Mouse (Mus musculus) lung, embryonic 16.5 days (tissue): ENCODE results near the gene Cnnm2. TPM values are rescaled to one million over a fixed set of nuclear protein-coding genes. Genes with fewer than 3 reads are reported as not detected.

Source experiments
- ATAC-seq: fragments of 200-750 bp; cut with Nextera tagmentation; 2 replicates; pipeline ENCODE4 v1.8.0; 2017; ENCODE audit warnings: low read depth, mild to moderate bottlenecking, moderate library complexity
- H3K27ac ChIP-seq: fragments of 300-500 bp; sonication (generic); 2 replicates; pipeline ENCODE4 v1.5.1; 2014; ENCODE audit warnings: mild to moderate bottlenecking, control low read depth, low read length
- H3K27me3 ChIP-seq: fragments of 300-500 bp; sonication (generic); 2 replicates; pipeline ENCODE4 v1.6.1; 2014; ENCODE audit warnings: low read depth, low read length, mixed read lengths; ENCODE audit not compliant: control insufficient read depth, insufficient read depth
- H3K36me3 ChIP-seq: fragments of 300-500 bp; sonication (generic); 2 replicates; pipeline ENCODE4 v1.6.1; 2014; ENCODE audit warnings: low read length; ENCODE audit not compliant: control insufficient read depth, insufficient read depth
- H3K4me1 ChIP-seq: fragments of 300-500 bp; sonication (generic); replicated peaks from 2 replicates; pipeline ENCODE4 v1.6.1; 2014; ENCODE audit warnings: low read length, mixed read lengths; ENCODE audit not compliant: control insufficient read depth, insufficient read depth
- H3K4me2 ChIP-seq: fragments of 300-500 bp; sonication (generic); 2 replicates; pipeline ENCODE4 v1.6.1; 2014; ENCODE audit warnings: low read depth, low read length, control low read depth
- H3K4me3 ChIP-seq: fragments of 300-500 bp; sonication (generic); 2 replicates; pipeline ENCODE4 v1.5.1; 2014; ENCODE audit warnings: mild to moderate bottlenecking, low read length, control low read depth
- H3K9ac ChIP-seq: fragments of 300-500 bp; sonication (generic); 2 replicates; pipeline ENCODE4 v1.6.1; 2014; ENCODE audit warnings: low read length, control low read depth
- H3K9me3 ChIP-seq: fragments of 300-500 bp; sonication (generic); 2 replicates; pipeline ENCODE4 v1.6.1; 2016; ENCODE audit warnings: low read length; ENCODE audit not compliant: control insufficient read depth
- WGBS: fragments of 180-500 bp; shearing (Covaris S2); extraction: QIAGEN DNeasy Blood & Tissue Kit; methylation state at CpG from one replicate; pipeline ENCODE4 v1.1.7; 2014; 5-methylcytosine and 5-hydroxymethylcytosine counted together
- polyA plus RNA-seq: library from polyadenylated mRNA; unstranded; fragments of >200 nt; fragmentation: Nextera tagmentation; extraction: Ambion mirVana; gene quantifications from 2 replicates; pipeline ENCODE4 v1.2.1, GENCODE M21; 2015

Gene Cnnm2
- polyA plus RNA-seq, 1 experiment from 2014 or later = 2.5 TPM

- no peak overlapping the region for H3K4me2 ChIP-seq
- no peaks in the 10 kb centered on the region for H3K27me3 ChIP-seq
- H3K9ac ChIP-seq = no peak overlapping the region
- no peak overlapping the region for H3K4me3 ChIP-seq
- no peaks in the 10 kb centered on the region for H3K4me1 ChIP-seq
- H3K36me3 ChIP-seq = no peaks in the 10 kb centered on the region; the same call in 1 of the 2 replicates
- no peak overlapping the region for H3K27ac ChIP-seq
- no peak for ATAC-seq
- 89% methylated on average over 5 of the region's 5 CpGs for WGBS
- no peaks in the 10 kb centered on the region for H3K9me3 ChIP-seq
These were observed 142.0 kb downstream of the Cnnm2 start for GRCm38 (mm10) chr19:46903379-46903778.

- WGBS = 100% methylated on average over 1 of the region's 1 CpGs
- no peaks in the 10 kb centered on the region for H3K4me1 ChIP-seq
- H3K27ac ChIP-seq = no peak overlapping the region
- H3K9ac ChIP-seq = no peak overlapping the region
- no peak for ATAC-seq
- no peaks in the 10 kb centered on the region for H3K27me3 ChIP-seq
- no peaks in the 10 kb centered on the region for H3K36me3 ChIP-seq
- no peak overlapping the region for H3K4me3 ChIP-seq
- H3K4me2 ChIP-seq = no peak overlapping the region
- H3K9me3 ChIP-seq = no peaks in the 10 kb centered on the region
These were observed 143.5 kb downstream of the Cnnm2 start for GRCm38 (mm10) chr19:46904907-46905306.

- Histone ChIP-seq H3K27me3 (no peaks in the 10 kb centered on the region), H3K4me3 (no peak overlapping the region), H3K9ac (no peak overlapping the region), H3K27ac (no peak overlapping the region), H3K4me1 (no peaks in the 10 kb centered on the region), H3K36me3 (no peaks in the 10 kb centered on the region), H3K4me2 (no peak overlapping the region), H3K9me3 (no peaks in the 10 kb centered on the region)
- no peak for ATAC-seq
These were observed 144.0 kb downstream of the Cnnm2 start for GRCm38 (mm10) chr19:46905383-46905782.

GRCm38 (mm10) chr19:46905971-46906370 is 144.6 kb downstream of the Cnnm2 start:
- 78% methylated on average over 4 of the region's 4 CpGs for WGBS
- Histone ChIP-seq H3K4me2 (no peak overlapping the region), H3K9ac (no peak overlapping the region), H3K27me3 (no peaks in the 10 kb centered on the region), H3K4me3 (no peak overlapping the region), H3K36me3 (no peaks in the 10 kb centered on the region), H3K9me3 (no peaks in the 10 kb centered on the region), H3K4me1 (no peaks in the 10 kb centered on the region), H3K27ac (no peak overlapping the region)
- no peak for ATAC-seq

- WGBS = 84% methylated on average over 5 of the region's 5 CpGs
- Histone ChIP-seq H3K9ac (no peak overlapping the region), H3K27ac (no peak overlapping the region), H3K4me1 (no peaks in the 10 kb centered on the region), H3K27me3 (no peaks in the 10 kb centered on the region), H3K9me3 (no peaks in the 10 kb centered on the region), H3K4me2 (no peak overlapping the region), H3K4me3 (no peak overlapping the region), H3K36me3 (no peaks in the 10 kb centered on the region)
- no peak for ATAC-seq
These were observed 146.8 kb downstream of the Cnnm2 start for GRCm38 (mm10) chr19:46908207-46908606.

- Histone ChIP-seq H3K36me3 (no peaks in the 10 kb centered on the region), H3K9me3 (no peaks in the 10 kb centered on the region), H3K27me3 (no peaks in the 10 kb centered on the region), H3K4me3 (no peak overlapping the region), H3K4me1 (no peaks in the 10 kb centered on the region), H3K9ac (no peak overlapping the region), H3K4me2 (no peak overlapping the region), H3K27ac (no peak overlapping the region)
- 78% methylated on average over 4 of the region's 4 CpGs for WGBS
- ATAC-seq = no peak
These were observed 147.6 kb downstream of the Cnnm2 start for GRCm38 (mm10) chr19:46908977-46909376.

GRCm38 (mm10) chr19:46911492-46911891 is 150.1 kb downstream of the Cnnm2 start:
- no peak overlapping the region for H3K4me3 ChIP-seq
- ATAC-seq = no peak
- no peaks in the 10 kb centered on the region for H3K27me3 ChIP-seq
- no peaks in the 10 kb centered on the region for H3K9me3 ChIP-seq
- H3K36me3 ChIP-seq = no peaks in the 10 kb centered on the region
- no peak overlapping the region for H3K27ac ChIP-seq
- no peaks in the 10 kb centered on the region for H3K4me1 ChIP-seq
- no peak overlapping the region for H3K9ac ChIP-seq
- no peak overlapping the region for H3K4me2 ChIP-seq
- WGBS = 66% methylated on average over 3 of the region's 3 CpGs

- 90% methylated on average over 11 of the region's 11 CpGs for WGBS
- Histone ChIP-seq H3K27ac (no peak overlapping the region), H3K4me1 (no peaks in the 10 kb centered on the region), H3K27me3 (no peaks in the 10 kb centered on the region), H3K4me3 (no peak overlapping the region), H3K9me3 (no peaks in the 10 kb centered on the region), H3K9ac (no peak overlapping the region), H3K36me3 (no peaks in the 10 kb centered on the region), H3K4me2 (no peak overlapping the region)
- ATAC-seq = no peak
These were observed 152.2 kb downstream of the Cnnm2 start for GRCm38 (mm10) chr19:46913626-46914025.

GRCm38 (mm10) chr19:46915406-46916080 is 154.1 kb downstream of the Cnnm2 start:
- Histone ChIP-seq H3K27me3 (no peaks in the 10 kb centered on the region), H3K4me1 (no peaks in the 10 kb centered on the region), H3K27ac (no peak overlapping the region), H3K9me3 (no peaks in the 10 kb centered on the region), H3K9ac (no peak overlapping the region), H3K4me2 (no peak overlapping the region), H3K4me3 (no peak overlapping the region), H3K36me3 (no peaks in the 10 kb centered on the region)
- WGBS = 71% methylated on average over 9 of the region's 9 CpGs
- ATAC-seq = no peak

GRCm38 (mm10) chr19:46920571-46920970 is 159.2 kb downstream of the Cnnm2 start:
- no peaks in the 10 kb centered on the region for H3K36me3 ChIP-seq
- no peaks in the 10 kb centered on the region for H3K9me3 ChIP-seq
- ATAC-seq = no peak
- H3K27ac ChIP-seq = no peak overlapping the region
- H3K4me3 ChIP-seq = no peak overlapping the region
- whole genome bisulfite sequencing = 84% methylated on average over 6 of the region's 6 CpGs
- H3K4me1 ChIP-seq = no peaks in the 10 kb centered on the region
- H3K27me3 ChIP-seq = no peaks in the 10 kb centered on the region
- no peak overlapping the region for H3K4me2 ChIP-seq
- no peak overlapping the region for H3K9ac ChIP-seq
